Mouse (Mus musculus): Measurements from ENCODE around the gene Gm28048.

DNA sequence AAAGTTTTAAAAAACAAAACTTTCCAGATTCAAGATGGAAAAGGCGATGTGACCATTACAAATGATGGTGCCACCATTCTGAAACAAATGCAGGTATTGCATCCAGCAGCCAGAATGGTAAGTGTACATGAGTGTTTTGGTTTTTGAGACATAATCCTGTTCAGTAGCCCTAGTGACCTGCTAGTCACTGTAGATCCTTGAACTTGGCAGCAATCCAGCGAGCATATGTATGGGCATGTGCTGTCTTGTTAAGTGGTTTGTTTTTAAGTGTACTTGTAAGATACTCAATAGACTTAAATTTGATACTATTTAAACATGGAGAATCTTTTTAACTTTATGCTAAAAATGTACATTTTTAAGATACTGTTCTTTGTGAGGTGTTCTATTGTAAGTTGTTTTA lies 12.4 kb upstream of the Gm28048 start:
- TF ChIP-seq CTCF (IDR thresholded peaks at IDR 0.05) (no peak), POLR2A (IDR thresholded peaks at IDR 0.05; ENCODE audit: insufficient read depth, low read depth, low read length) (no peak)
